Comparison of ENCODE assay signal across 20 mouse cellular contexts in the genomic region with DNA sequence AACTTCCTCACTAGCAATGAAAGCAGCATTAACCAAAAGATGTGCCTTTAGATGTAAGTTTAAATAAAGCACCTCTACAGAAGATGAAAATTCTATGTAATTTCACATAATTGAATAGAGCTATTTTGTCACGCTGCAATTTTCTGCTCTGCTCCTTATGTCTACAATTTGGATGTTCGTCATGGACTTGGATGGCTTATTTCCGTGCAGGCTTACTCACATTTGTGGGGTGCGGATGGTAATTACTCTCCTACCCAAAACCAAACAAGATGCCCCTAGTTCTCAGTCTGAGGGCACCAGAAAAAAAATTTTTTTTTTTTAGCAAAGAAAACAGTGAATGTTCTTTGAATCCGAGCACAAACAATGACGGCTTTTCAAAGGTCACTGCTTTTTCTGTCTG.
"Had no signal": no experiment of that assay in that cellular context is flagged by ENCODE, and none has a peak within 500 bp of the region (broad histone marks: within the 10 kb centered on the region; RNA-seq: fewer than 3 reads in every experiment).

No protein-coding gene starts in this region.

- DNase-seq: cerebellum, adult 8-10 months; cerebellum, adult 9-10 months; cerebellum, adult 9-11 months; cerebellum, postnatal 10 days; cerebellum, postnatal 14 days; cerebellum, postnatal 25 days; cerebellum, postnatal 36 days; embryo, embryonic 11 days; forebrain, postnatal 0 days; gastrocnemius, adult 2 months; gastrocnemius, postnatal 10 days; gastrocnemius, postnatal 14 days; gastrocnemius, postnatal 25 days; gastrocnemius, postnatal 36 days; heart, adult 18-20 months; heart, adult 2 months had no signal

- ATAC-seq: forebrain, embryonic 13.5 days; forebrain, embryonic 14.5 days; forebrain, embryonic 15.5 days; forebrain, embryonic 16.5 days; forebrain, postnatal 0 days had no signal
